Mouse (Mus musculus) liver, embryonic 11.5 days (tissue): ENCODE measurements around the gene Cdc7. TPM values are rescaled to one million over a fixed set of nuclear protein-coding genes. Genes with fewer than 3 reads are reported as not detected.

Experiments used
- ATAC-seq: fragments of 200-750 bp; cut with Nextera tagmentation; replicated peaks from 2 replicates; pipeline ENCODE4 v1.8.0; 2017; ENCODE audit warnings: moderate number of reproducible peaks, mild to moderate bottlenecking, moderate TSS enrichment, moderate library complexity; ENCODE audit not compliant: low FRiP score
- DNase-seq: peaks from one replicate; pipeline ENCODE4 v3.0.0-alpha.2; 2017; ENCODE audit warnings: low spot score
- H3K27ac ChIP-seq: fragments of 300-500 bp; sonication (generic); 2 replicates; pipeline ENCODE4 v1.5.1; 2014; ENCODE audit warnings: mild to moderate bottlenecking, low read depth, low read length, control low read depth
- H3K27me3 ChIP-seq: fragments of 300-500 bp; sonication (generic); replicated peaks from 2 replicates; pipeline ENCODE4 v1.6.1; 2014; ENCODE audit warnings: low read length, mixed read lengths; ENCODE audit not compliant: control insufficient read depth, insufficient read depth
- H3K36me3 ChIP-seq: fragments of 300-500 bp; sonication (generic); 2 replicates; pipeline ENCODE4 v1.6.1; 2014; ENCODE audit warnings: mild to moderate bottlenecking, low read length, moderate library complexity, mixed read lengths; ENCODE audit not compliant: control insufficient read depth, insufficient read depth
- H3K4me1 ChIP-seq: fragments of 300-500 bp; sonication (generic); replicated peaks from 2 replicates; pipeline ENCODE4 v1.6.1; 2014; ENCODE audit warnings: low read length, mixed read lengths; ENCODE audit not compliant: control insufficient read depth, insufficient read depth
- H3K4me2 ChIP-seq: fragments of 300-500 bp; sonication (generic); 2 replicates; pipeline ENCODE4 v1.6.1; 2014; ENCODE audit warnings: mild to moderate bottlenecking, control low read depth, moderate library complexity
- H3K4me3 ChIP-seq: fragments of 300-500 bp; sonication (generic); 2 replicates; pipeline ENCODE4 v1.5.1; 2014; ENCODE audit warnings: low read depth, low read length, control low read depth
- H3K9ac ChIP-seq: fragments of 300-500 bp; sonication (generic); 2 replicates; pipeline ENCODE4 v1.6.1; 2014; ENCODE audit warnings: low read depth, low read length, control low read depth
- H3K9me3 ChIP-seq: fragments of 300-500 bp; sonication (generic); 2 replicates; pipeline ENCODE4 v1.6.1; 2016; ENCODE audit warnings: low read length, inconsistent platforms, mixed read lengths; ENCODE audit not compliant: control insufficient read depth
- WGBS: fragments of 180-500 bp; shearing (Covaris S2); extraction: QIAGEN DNeasy Blood & Tissue Kit; methylation state at CpG from one replicate; pipeline ENCODE4 v1.1.7; 2014; 5-methylcytosine and 5-hydroxymethylcytosine counted together
- polyA plus RNA-seq: library from polyadenylated mRNA; unstranded; fragments of >200 nt; fragmentation: Nextera tagmentation; extraction: Ambion mirVana; gene quantifications from 2 replicates; pipeline ENCODE4 v1.2.1, GENCODE M21; 2014

Cdc7 gene
- polyA plus RNA-seq, 1 experiment from 2014 or later = 55.0 TPM

DNA sequence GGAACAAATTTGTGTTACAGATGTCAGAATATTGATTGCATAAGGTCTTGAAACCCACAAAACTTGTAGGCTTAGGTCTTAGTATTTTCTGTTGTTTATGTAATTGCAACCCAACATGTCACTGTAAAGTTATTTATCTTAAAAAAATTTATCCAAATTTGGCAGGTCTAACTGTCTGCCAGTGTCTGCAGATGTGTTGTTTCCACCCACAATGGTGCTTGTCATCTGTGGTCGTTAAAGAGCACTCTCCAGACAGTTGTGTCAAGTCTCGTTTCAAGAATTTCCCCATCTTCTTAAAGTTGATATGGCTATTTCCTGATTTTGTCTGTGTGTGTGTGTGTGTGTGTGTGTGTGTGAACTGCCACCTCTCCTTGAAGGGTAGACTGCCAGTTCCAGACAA is 21.5 kb downstream of the Cdc7 start:
- H3K27me3 ChIP-seq = no peaks in the 10 kb centered on the region
- ATAC-seq (no peak), DNase-seq (no peak)
- no peaks in the 10 kb centered on the region for H3K9me3 ChIP-seq
- H3K27ac ChIP-seq = no peak overlapping the region
- H3K4me3 ChIP-seq = no peak overlapping the region
- no peak overlapping the region for H3K9ac ChIP-seq
- no peak overlapping the region for H3K4me2 ChIP-seq
- peaks cover 2% of the 10 kb centered on the region; the same call in 1 of the 2 replicates for H3K4me1 ChIP-seq
- WGBS = 53% methylated on average over 2 of the region's 2 CpGs
- H3K36me3 ChIP-seq = peaks cover 2% of the 10 kb centered on the region; the same call in 1 of the 2 replicates

DNA sequence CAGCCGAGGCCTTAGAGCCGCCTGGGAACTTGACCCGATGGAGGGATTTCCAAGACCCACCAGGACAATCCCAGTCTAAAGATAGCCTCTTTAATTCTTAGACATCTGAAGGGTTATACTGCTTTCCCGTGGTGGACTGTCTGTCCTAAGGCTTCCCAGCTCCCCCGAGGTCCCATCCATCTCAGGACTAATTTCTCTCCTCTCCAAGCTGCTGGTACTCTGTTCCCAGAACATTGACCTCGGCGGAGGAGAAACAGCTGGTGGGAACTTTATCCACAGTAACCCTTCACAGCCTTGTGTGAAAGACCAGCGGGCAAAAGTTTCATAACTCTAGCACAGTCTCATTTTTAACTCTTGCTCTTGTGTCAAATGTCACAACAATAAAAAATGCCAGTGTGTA is 25.1 kb downstream of the Cdc7 start:
- 61% methylated on average over 8 of the region's 8 CpGs for WGBS
- ATAC-seq (no peak), DNase-seq (no peak)
- Histone ChIP-seq H3K9ac (no peak overlapping the region), H3K4me3 (no peak overlapping the region), H3K27ac (no peak overlapping the region), H3K4me2 (no peak overlapping the region), H3K27me3 (no peaks in the 10 kb centered on the region), H3K4me1 (peaks cover 13% of the 10 kb centered on the region), H3K9me3 (no peaks in the 10 kb centered on the region), H3K36me3 (no peaks in the 10 kb centered on the region)

DNA sequence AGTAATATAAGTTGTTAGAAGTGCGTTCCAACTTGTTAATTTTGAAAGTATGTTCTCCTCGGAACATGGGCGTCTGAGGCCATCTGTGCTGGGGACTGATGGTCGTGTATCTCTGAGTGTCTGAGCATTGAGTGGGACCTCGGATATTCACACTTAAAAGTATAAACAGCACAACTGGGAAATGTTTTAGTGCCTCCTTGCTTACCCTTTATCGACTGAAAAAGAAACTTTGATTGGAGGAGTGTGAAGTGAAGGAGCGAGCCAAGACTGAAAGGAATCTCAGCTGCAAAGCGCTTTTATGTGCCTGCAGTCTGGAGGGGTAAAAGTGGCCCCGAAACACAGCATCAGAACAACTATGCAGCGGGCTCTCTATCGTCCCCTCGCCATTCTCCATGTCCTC is 25.7 kb downstream of the Cdc7 start:
- H3K4me1 ChIP-seq = peaks cover 13% of the 10 kb centered on the region
- ATAC-seq (no peak), DNase-seq (no peak)
- H3K36me3 ChIP-seq = no peaks in the 10 kb centered on the region
- H3K4me3 ChIP-seq = no peak overlapping the region
- no peaks in the 10 kb centered on the region for H3K27me3 ChIP-seq
- 76% methylated on average over 12 of the region's 12 CpGs for WGBS
- H3K4me2 ChIP-seq = no peak overlapping the region
- no peak overlapping the region for H3K27ac ChIP-seq
- no peaks in the 10 kb centered on the region for H3K9me3 ChIP-seq
- H3K9ac ChIP-seq = no peak overlapping the region

DNA sequence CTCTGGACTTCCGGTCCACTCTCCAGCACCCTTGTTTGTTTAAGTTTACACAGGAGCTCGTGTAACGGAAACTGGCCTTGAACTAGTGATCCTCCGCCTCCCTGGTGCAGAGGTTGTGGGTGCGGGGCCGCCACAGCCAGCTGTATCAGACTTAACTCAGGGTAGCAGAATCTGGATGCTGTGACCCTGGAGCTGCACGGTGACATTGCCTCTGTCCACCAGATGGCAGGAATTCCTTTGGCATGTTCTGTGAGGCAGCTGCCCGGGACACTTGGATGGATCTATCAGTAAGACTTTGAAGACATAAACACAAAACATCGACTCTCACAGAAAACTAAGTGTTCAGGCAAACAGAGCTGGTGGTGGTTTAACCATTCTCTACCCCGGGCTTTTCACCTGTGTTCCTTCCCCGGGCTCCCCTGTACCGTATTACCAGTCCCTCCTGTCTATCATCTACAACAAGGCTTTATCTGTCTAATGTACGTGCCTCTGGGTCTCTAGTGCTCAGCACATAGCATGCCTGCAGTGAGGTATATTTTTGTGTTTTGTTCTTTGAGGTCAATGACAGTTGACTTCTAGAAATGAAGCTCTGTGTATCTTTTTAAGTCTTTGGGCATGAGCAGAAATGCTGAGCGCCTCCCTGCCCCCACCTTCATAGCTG is 26.6 kb downstream of the Cdc7 start:
- H3K9me3 ChIP-seq = no peaks in the 10 kb centered on the region
- no peak overlapping the region for H3K4me3 ChIP-seq
- 28% methylated on average over 14 of the region's 14 CpGs for WGBS
- no peaks in the 10 kb centered on the region for H3K27me3 ChIP-seq
- no peaks in the 10 kb centered on the region for H3K36me3 ChIP-seq
- peak; percentile 65; the same call in 1 of the 2 replicates for ATAC-seq
- DNase-seq = peak; percentile 66
- H3K27ac ChIP-seq = no peak overlapping the region; the same call in 1 of the 2 replicates
- peaks cover 13% of the 10 kb centered on the region for H3K4me1 ChIP-seq
- H3K4me2 ChIP-seq = peak overlapping the region; percentile 47
- H3K9ac ChIP-seq = no peak overlapping the region

DNA sequence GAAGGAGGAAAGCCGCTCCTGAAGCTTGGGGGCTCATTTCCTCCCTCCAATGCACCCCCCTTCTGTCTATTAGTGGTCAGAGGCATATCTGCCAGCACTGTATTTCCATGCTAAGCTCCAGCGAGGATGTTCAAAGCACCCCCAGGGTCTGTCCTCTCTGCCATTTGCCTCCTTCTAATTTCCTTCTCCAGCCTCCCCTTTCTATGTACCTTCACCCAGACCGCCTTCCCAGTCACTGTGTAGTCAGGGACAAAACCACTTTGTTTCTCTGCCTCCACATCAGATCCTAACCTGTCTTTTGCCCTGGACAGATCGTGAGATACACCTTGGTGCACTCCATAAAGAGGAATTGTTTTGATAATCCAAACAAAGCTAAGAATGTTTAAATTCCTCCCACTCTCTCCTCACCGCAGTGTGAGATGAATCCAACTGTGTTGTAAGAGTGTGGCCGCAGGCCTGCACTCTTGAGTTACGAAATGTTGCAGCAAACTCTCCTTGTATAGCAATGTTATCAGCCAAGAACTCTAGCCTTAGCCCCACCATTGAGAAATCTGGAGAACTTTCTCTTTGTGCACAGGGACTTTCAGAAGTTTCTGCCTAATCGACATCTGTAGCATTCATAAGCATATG is 27.3 kb downstream of the Cdc7 start:
- H3K4me1 ChIP-seq = peaks cover 13% of the 10 kb centered on the region
- no peaks in the 10 kb centered on the region for H3K9me3 ChIP-seq
- no peak overlapping the region for H3K4me3 ChIP-seq
- no peak overlapping the region for H3K27ac ChIP-seq
- peak overlapping the region; percentile 47 for H3K4me2 ChIP-seq
- no peaks in the 10 kb centered on the region for H3K36me3 ChIP-seq
- DNase-seq (no peak), ATAC-seq (no peak)
- WGBS = 55% methylated on average over 8 of the region's 8 CpGs
- no peak overlapping the region for H3K9ac ChIP-seq
- no peaks in the 10 kb centered on the region for H3K27me3 ChIP-seq

DNA sequence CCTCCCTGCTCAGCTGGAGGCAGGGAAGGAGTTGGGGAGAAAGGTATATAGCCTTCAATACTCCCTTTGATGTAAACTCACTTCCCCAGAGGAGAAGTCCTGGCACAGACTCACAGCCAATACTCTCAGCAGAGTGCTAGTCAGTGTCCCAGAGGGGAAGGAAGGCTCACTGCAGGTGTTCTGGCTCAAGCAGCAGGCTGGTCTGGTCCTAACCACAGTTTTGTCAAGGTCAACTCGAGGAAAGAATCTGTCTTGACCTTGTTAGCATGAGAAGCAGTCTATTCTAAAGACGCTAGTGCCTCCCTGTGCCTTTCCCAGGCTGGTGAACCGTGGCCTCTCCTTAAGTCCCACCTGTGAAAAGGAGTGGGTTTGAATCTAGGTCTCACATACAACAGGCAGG is 30.6 kb downstream of the Cdc7 start:
- Histone ChIP-seq H3K9me3 (no peaks in the 10 kb centered on the region), H3K4me2 (no peak overlapping the region), H3K36me3 (no peaks in the 10 kb centered on the region), H3K4me3 (no peak overlapping the region), H3K27me3 (no peaks in the 10 kb centered on the region), H3K4me1 (peaks cover 13% of the 10 kb centered on the region), H3K9ac (no peak overlapping the region), H3K27ac (no peak overlapping the region)
- ATAC-seq = no peak
- no peak for DNase-seq
- WGBS = 33% methylated on average over 3 of the region's 3 CpGs

DNA sequence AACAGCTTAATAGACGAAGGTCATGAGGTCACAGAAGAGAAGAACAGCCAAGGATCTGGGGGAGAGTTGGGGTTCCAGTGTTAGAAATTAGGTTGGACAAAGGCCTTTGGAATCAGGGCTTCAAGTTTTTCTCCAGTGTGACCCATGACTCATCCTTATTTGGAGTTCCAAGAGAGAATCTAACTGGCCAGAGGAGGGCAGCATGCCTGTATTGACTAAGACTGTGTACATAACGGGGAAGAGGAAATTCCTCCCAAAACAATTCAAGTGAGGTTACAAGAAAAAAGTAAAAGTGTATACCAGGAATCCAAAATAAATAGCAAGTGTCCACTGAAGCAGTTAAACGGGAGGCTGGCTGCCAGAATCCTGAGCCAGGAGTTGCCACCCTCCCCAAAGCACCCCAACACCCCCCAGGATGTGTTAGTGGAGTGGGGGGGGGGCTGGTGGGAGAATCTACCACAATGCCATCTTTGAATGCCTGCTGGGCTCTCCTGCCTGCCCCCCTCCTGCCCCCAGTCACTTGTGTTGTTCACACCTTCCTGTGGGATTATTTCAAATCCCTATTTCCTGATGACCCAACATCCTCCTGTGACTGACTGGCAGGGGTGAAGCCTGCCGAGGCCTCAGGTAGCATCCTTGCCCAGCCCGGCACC is 31.9 kb downstream of the Cdc7 start:
- Histone ChIP-seq H3K36me3 (no peaks in the 10 kb centered on the region), H3K27ac (no peak overlapping the region), H3K4me2 (no peak overlapping the region), H3K9me3 (no peaks in the 10 kb centered on the region), H3K4me1 (peaks cover 7% of the 10 kb centered on the region), H3K4me3 (no peak overlapping the region), H3K9ac (no peak overlapping the region), H3K27me3 (no peaks in the 10 kb centered on the region; the same call in 1 of the 2 replicates)
- no peak for DNase-seq
- WGBS = 49% methylated on average over 5 of the region's 5 CpGs
- no peak for ATAC-seq

DNA sequence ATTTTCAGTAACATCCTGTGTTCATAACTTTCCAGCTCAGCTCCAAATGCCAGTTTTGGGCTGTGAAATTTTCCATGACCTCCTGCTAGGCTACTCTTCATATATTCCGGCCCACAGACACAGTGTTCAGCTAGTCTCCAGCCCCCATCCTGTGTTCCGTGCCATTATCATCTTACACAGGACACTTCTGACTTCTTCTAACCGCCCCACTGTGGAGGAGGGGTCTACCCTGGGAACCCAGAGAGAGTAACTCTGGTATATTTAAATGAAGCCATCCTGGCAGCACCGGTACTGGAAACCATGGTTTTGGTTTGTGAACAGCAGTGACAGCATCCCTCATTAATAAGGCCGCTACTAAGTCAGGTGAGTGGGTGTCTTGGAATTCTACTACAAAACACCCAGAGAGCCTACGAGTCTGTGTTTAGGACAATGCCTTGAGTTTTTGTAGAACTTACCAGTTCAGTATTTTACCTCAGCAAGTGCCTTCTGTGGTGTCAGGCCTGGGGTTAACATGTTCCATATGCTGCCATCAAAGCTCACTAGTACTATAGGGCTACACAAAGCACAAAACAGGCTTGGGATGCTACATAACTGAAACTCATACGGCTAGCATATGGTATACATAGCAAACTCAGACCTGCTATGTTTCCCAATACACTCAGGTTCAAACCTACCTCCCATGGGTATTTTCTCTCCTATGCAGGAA is 32.6 kb downstream of the Cdc7 start:
- Histone ChIP-seq H3K4me1 (peaks cover 4% of the 10 kb centered on the region), H3K9ac (no peak overlapping the region), H3K4me2 (no peak overlapping the region), H3K36me3 (no peaks in the 10 kb centered on the region), H3K27me3 (no peaks in the 10 kb centered on the region; the same call in 1 of the 2 replicates), H3K9me3 (no peaks in the 10 kb centered on the region), H3K4me3 (no peak overlapping the region), H3K27ac (no peak overlapping the region)
- 70% methylated on average over 7 of the region's 7 CpGs for WGBS
- DNase-seq = no peak
- ATAC-seq = no peak
